Mouse (Mus musculus): ENCODE measurements around the gene Midn. TPM values are rescaled to one million over a fixed set of nuclear protein-coding genes. Genes with fewer than 3 reads are reported as not detected.

The Midn gene
- polyA plus RNA-seq, 1 experiment, result 33.8 TPM

- no peak overlapping the region for H3K4me3 ChIP-seq (ENCODE audit: insufficient read depth, low read length)
- no peak for TF ChIP-seq POLR2A (IDR thresholded peaks at IDR 0.05; ENCODE audit: extremely low read depth, insufficient read depth, low read length)
- no peak for TF ChIP-seq CTCF (IDR thresholded peaks at IDR 0.05; ENCODE audit: extremely low read depth, insufficient read depth, low read length)
- H3K4me1 ChIP-seq (ENCODE audit: control insufficient read depth, insufficient read depth, low read length), result no peaks in the 10 kb centered on the region
- H3K27ac ChIP-seq (ENCODE audit: insufficient read depth, low read length), result no peak overlapping the region
Observed at GRCm38 (mm10) chr10:80196778-80197581, 48.9 kb downstream of the Midn start.

- Histone ChIP-seq H3K27ac (ENCODE audit: insufficient read depth, low read length) (no peak overlapping the region), H3K4me3 (ENCODE audit: insufficient read depth, low read length) (no peak overlapping the region), H3K4me1 (ENCODE audit: control insufficient read depth, insufficient read depth, low read length) (no peaks in the 10 kb centered on the region)
- TF ChIP-seq POLR2A (IDR thresholded peaks at IDR 0.05; ENCODE audit: extremely low read depth, insufficient read depth, low read length), result no peak
- TF ChIP-seq CTCF (IDR thresholded peaks at IDR 0.05; ENCODE audit: extremely low read depth, insufficient read depth, low read length), result peak; percentile 81
Observed at GRCm38 (mm10) chr10:80199440-80200008, 51.5 kb downstream of the Midn start.

GRCm38 (mm10) chr10:80200485-80200884 lies 52.4 kb downstream of the Midn start:
- TF ChIP-seq POLR2A (IDR thresholded peaks at IDR 0.05; ENCODE audit: extremely low read depth, insufficient read depth, low read length) (no peak), CTCF (IDR thresholded peaks at IDR 0.05; ENCODE audit: extremely low read depth, insufficient read depth, low read length) (no peak)
- Histone ChIP-seq H3K4me3 (ENCODE audit: insufficient read depth, low read length) (no peak overlapping the region), H3K4me1 (ENCODE audit: control insufficient read depth, insufficient read depth, low read length) (no peaks in the 10 kb centered on the region), H3K27ac (ENCODE audit: insufficient read depth, low read length) (no peak overlapping the region)

GRCm38 (mm10) chr10:80204055-80204454 lies 56.0 kb downstream of the Midn start:
- no peaks in the 10 kb centered on the region for H3K4me1 ChIP-seq (ENCODE audit: control insufficient read depth, insufficient read depth, low read length)
- no peak overlapping the region for H3K4me3 ChIP-seq (ENCODE audit: insufficient read depth, low read length)
- TF ChIP-seq POLR2A (IDR thresholded peaks at IDR 0.05; ENCODE audit: extremely low read depth, insufficient read depth, low read length), result no peak
- no peak for TF ChIP-seq CTCF (IDR thresholded peaks at IDR 0.05; ENCODE audit: extremely low read depth, insufficient read depth, low read length)
- no peak overlapping the region for H3K27ac ChIP-seq (ENCODE audit: insufficient read depth, low read length)

- Histone ChIP-seq H3K27ac (ENCODE audit: insufficient read depth, low read length) (no peak overlapping the region), H3K4me1 (ENCODE audit: control insufficient read depth, insufficient read depth, low read length) (0 out of 2 replicates have a peak, but pooled peaks cover 1% of the 10 kb centered on the region), H3K4me3 (ENCODE audit: insufficient read depth, low read length) (no peak overlapping the region)
- no peak for TF ChIP-seq CTCF (IDR thresholded peaks at IDR 0.05; ENCODE audit: extremely low read depth, insufficient read depth, low read length)
- no peak for TF ChIP-seq POLR2A (IDR thresholded peaks at IDR 0.05; ENCODE audit: extremely low read depth, insufficient read depth, low read length)
Observed at GRCm38 (mm10) chr10:80207201-80207600, 59.1 kb downstream of the Midn start.

- Histone ChIP-seq H3K4me3 (ENCODE audit: insufficient read depth, low read length) (no peak overlapping the region), H3K27ac (ENCODE audit: insufficient read depth, low read length) (no peak overlapping the region), H3K4me1 (ENCODE audit: control insufficient read depth, insufficient read depth, low read length) (0 out of 2 replicates have a peak, but pooled peaks cover 1% of the 10 kb centered on the region)
Observed at GRCm38 (mm10) chr10:80207676-80208075, 59.6 kb downstream of the Midn start.

More at GRCm38 (mm10) chr10:80207676-80208075, 59.6 kb downstream of the Midn start:
- TF ChIP-seq POLR2A (IDR thresholded peaks at IDR 0.05; ENCODE audit: extremely low read depth, insufficient read depth, low read length) (no peak), CTCF (IDR thresholded peaks at IDR 0.05; ENCODE audit: extremely low read depth, insufficient read depth, low read length) (no peak)

Other genes starting within 250 kb of the Midn start
- gene Med16, start 239.3 kb upstream of the Midn start, polyA plus RNA-seq (2012; rRNA removed), result 64.8 and 68.2 TPM in 2 replicates
- not detected in 2 replicates for gene Gm26602, start 237.4 kb upstream of the Midn start, polyA plus RNA-seq (2012; rRNA removed)
- gene Kiss1r, start 231.3 kb upstream of the Midn start, polyA plus RNA-seq (2012; rRNA removed), result 12.1 and 12.5 TPM in 2 replicates
- gene R3hdm4, start 227.1 kb upstream of the Midn start, polyA plus RNA-seq (2012; rRNA removed), result 425 TPM in 2 replicates
- gene Arid3a, start 221.2 kb upstream of the Midn start, polyA plus RNA-seq (2012; rRNA removed), result 3.1 and 3.2 TPM in 2 replicates
- 60.9 and 63.2 TPM in 2 replicates for gene Wdr18, start 188.1 kb upstream of the Midn start, polyA plus RNA-seq (2012; rRNA removed)
- 0.21 and 0.40 TPM in 2 replicates for gene Grin3b, start 177.6 kb upstream of the Midn start, polyA plus RNA-seq (2012; rRNA removed)
- gene Tmem259, start 163.9 kb upstream of the Midn start, polyA plus RNA-seq (2012; rRNA removed), result 168 and 183 TPM in 2 replicates
- 8.0 and 9.0 TPM in 2 replicates for gene Cnn2, start 159.7 kb upstream of the Midn start, polyA plus RNA-seq (2012; rRNA removed)
- 10.9 and 11.5 TPM in 2 replicates for gene Abca7, start 151.8 kb upstream of the Midn start, polyA plus RNA-seq (2012; rRNA removed)
- gene Arhgap45, start 131.6 kb upstream of the Midn start, polyA plus RNA-seq (2012; rRNA removed), result 6.6 and 7.2 TPM in 2 replicates
- 236 and 245 TPM in 2 replicates for gene Polr2e, start 108.5 kb upstream of the Midn start, polyA plus RNA-seq (2012; rRNA removed)
- gene Gpx4, start 101.1 kb upstream of the Midn start, polyA plus RNA-seq (2012; rRNA removed), result 890 and 934 TPM in 2 replicates
- gene Sbno2, start 42.7 kb upstream of the Midn start, polyA plus RNA-seq (2012; rRNA removed), result 22.9 and 24.4 TPM in 2 replicates
- gene Stk11, start 32.5 kb upstream of the Midn start, polyA plus RNA-seq (2012; rRNA removed), result 91.8 and 94.2 TPM in 2 replicates
- gene Atp5d, start 9.6 kb upstream of the Midn start, polyA plus RNA-seq (2012; rRNA removed), result 620 and 641 TPM in 2 replicates
- gene Cbarp, start 7.4 kb upstream of the Midn start, polyA plus RNA-seq (2012; rRNA removed), result 274 and 285 TPM in 2 replicates
- 150 and 180 TPM in 2 replicates for gene Cirbp, start 17.7 kb downstream of the Midn start, polyA plus RNA-seq (2012; rRNA removed)
- 13.1 and 13.9 TPM in 2 replicates for gene 1600002K03Rik, start 24.7 kb downstream of the Midn start, polyA plus RNA-seq (2012; rRNA removed)
- gene Efna2, start 31.2 kb downstream of the Midn start, polyA plus RNA-seq (2012; rRNA removed), result 7.7 and 8.5 TPM in 2 replicates
- gene Mum1, start 78.2 kb downstream of the Midn start, polyA plus RNA-seq (2012; rRNA removed), result 36.9 and 37.1 TPM in 2 replicates
- 417 and 424 TPM in 2 replicates for gene Ndufs7, start 100.8 kb downstream of the Midn start, polyA plus RNA-seq (2012; rRNA removed)
- gene Gamt, start 112.7 kb downstream of the Midn start, polyA plus RNA-seq (2012; rRNA removed), result 43.9 and 59.6 TPM in 2 replicates
- gene Dazap1, start 113.2 kb downstream of the Midn start, polyA plus RNA-seq (2012; rRNA removed), result 65.4 and 70.8 TPM in 2 replicates
- gene Rps15, start 144.2 kb downstream of the Midn start, polyA plus RNA-seq (2012; rRNA removed), result 2,242 and 2,263 TPM in 2 replicates
- 54.9 and 55.2 TPM in 2 replicates for gene Apc2, start 147.7 kb downstream of the Midn start, polyA plus RNA-seq (2012; rRNA removed)
- gene 2310011J03Rik, start 172.3 kb downstream of the Midn start, polyA plus RNA-seq (2012; rRNA removed), result 51.9 and 52.3 TPM in 2 replicates
- 13.1 and 13.9 TPM in 2 replicates for gene Pcsk4, start 181.2 kb downstream of the Midn start, polyA plus RNA-seq (2012; rRNA removed)
- 5.7 and 6.3 TPM in 2 replicates for gene Reep6, start 181.7 kb downstream of the Midn start, polyA plus RNA-seq (2012; rRNA removed)
- 7.9 and 9.4 TPM in 2 replicates for gene Adamtsl5, start 200.1 kb downstream of the Midn start, polyA plus RNA-seq (2012; rRNA removed)
- 36.3 and 40.3 TPM in 2 replicates for gene Plk5, start 208.2 kb downstream of the Midn start, polyA plus RNA-seq (2012; rRNA removed)
- gene Mex3d, start 239.4 kb downstream of the Midn start, polyA plus RNA-seq (2012; rRNA removed), result 13.8 and 14.3 TPM in 2 replicates